Mouse (Mus musculus) bone marrow macrophage, adult 2 months (primary cell): ENCODE measurements around the gene Gpatch8. TPM values are rescaled to one million over a fixed set of nuclear protein-coding genes. Genes with fewer than 3 reads are reported as not detected.

Source experiments
- H3K27ac ChIP-seq: 2 replicates; pipeline ENCODE4 v1.5.1; 2012; ENCODE audit warnings: low read depth, low read length; ENCODE audit not compliant: insufficient read depth
- H3K4me1 ChIP-seq: 2 replicates; pipeline ENCODE4 v1.6.1; 2012; ENCODE audit warnings: low read length; ENCODE audit not compliant: control insufficient read depth, insufficient read depth
- H3K4me3 ChIP-seq: 2 replicates; pipeline ENCODE4 v1.5.1; 2012; ENCODE audit warnings: mild to moderate bottlenecking, low read length, moderate library complexity; ENCODE audit not compliant: insufficient read depth
- CTCF ChIP-seq: IDR thresholded peaks from 2 replicates; pipeline ENCODE4 v1.5.1; 2012; ENCODE audit warnings: low read depth, mild to moderate bottlenecking, low read length, moderate library complexity
- POLR2A ChIP-seq: IDR thresholded peaks from 2 replicates; pipeline ENCODE4 v1.6.1; 2012; ENCODE audit warnings: mild to moderate bottlenecking, low read depth, low read length, borderline replicate concordance
- polyA plus RNA-seq: library from polyadenylated mRNA; stranded (reverse); fragments of >200 nt; gene quantifications from 2 replicates; pipeline ENCODE4 v1.2.4, GENCODE M21; 2012; ENCODE audit not compliant: missing spikeins, insufficient read depth, insufficient read length

The Gpatch8 gene
- 26.8 and 28.4 TPM in 2 replicates for polyA plus RNA-seq

- Histone ChIP-seq H3K4me3 (peak within 1 kb of the TSS; percentile 96), H3K4me1 (peaks cover 8% of the 10 kb centered on the region), H3K27ac (peak within 1 kb of the TSS; percentile 74)
- TF ChIP-seq CTCF (no peak), POLR2A (0 out of 2 replicates have a peak, but pooled peaks have one; percentile 82)
Measured at GRCm38 (mm10) chr11:102556031-102556715, at the start of gene Gpatch8. Gpatch8 (minus strand) TSS chr11:102556392.

GRCm38 (mm10) chr11:102604777-102605552 is 48.8 kb upstream of the Gpatch8 start:
- peak overlapping the region; percentile 66 for H3K4me3 ChIP-seq
- TF ChIP-seq POLR2A (no peak), CTCF (no peak)
- no peaks in the 10 kb centered on the region for H3K4me1 ChIP-seq
- no peak overlapping the region for H3K27ac ChIP-seq

- Histone ChIP-seq H3K4me3 (peak within 1 kb of the TSS; percentile 66), H3K27ac (no peak within 1 kb of the TSS), H3K4me1 (no peaks in the 10 kb centered on the region)
- TF ChIP-seq CTCF (no peak), POLR2A (no peak)
Measured at GRCm38 (mm10) chr11:102604010-102604584, 47.9 kb upstream of the Gpatch8 start, which contains the start of gene Fzd2. Fzd2 (plus strand) TSS chr11:102604396.

- H3K4me3 ChIP-seq = peak overlapping the region; percentile 57
- TF ChIP-seq POLR2A (no peak), CTCF (no peak)
- no peaks in the 10 kb centered on the region for H3K4me1 ChIP-seq
- no peak overlapping the region for H3K27ac ChIP-seq
Measured at GRCm38 (mm10) chr11:102603496-102603850, 47.3 kb upstream of the Gpatch8 start.

GRCm38 (mm10) chr11:102602816-102603495 is 46.8 kb upstream of the Gpatch8 start:
- no peak overlapping the region for H3K27ac ChIP-seq
- TF ChIP-seq CTCF (no peak), POLR2A (no peak)
- H3K4me1 ChIP-seq = no peaks in the 10 kb centered on the region
- H3K4me3 ChIP-seq = peak overlapping the region; percentile 57; the same call in 1 of the 2 replicates

- no peak for TF ChIP-seq POLR2A
- TF ChIP-seq CTCF = no peak
- Histone ChIP-seq H3K27ac (no peak overlapping the region), H3K4me1 (no peaks in the 10 kb centered on the region), H3K4me3 (no peak overlapping the region)
Measured at GRCm38 (mm10) chr11:102599912-102600311, 43.7 kb upstream of the Gpatch8 start.

- Histone ChIP-seq H3K4me3 (no peak overlapping the region), H3K27ac (no peak overlapping the region), H3K4me1 (no peaks in the 10 kb centered on the region)
- TF ChIP-seq CTCF = no peak
- no peak for TF ChIP-seq POLR2A
Measured at GRCm38 (mm10) chr11:102595341-102595820, 39.2 kb upstream of the Gpatch8 start.

GRCm38 (mm10) chr11:102587554-102587953 is 31.4 kb upstream of the Gpatch8 start:
- no peaks in the 10 kb centered on the region for H3K4me1 ChIP-seq
- TF ChIP-seq POLR2A = no peak
- no peak for TF ChIP-seq CTCF
- no peak overlapping the region for H3K27ac ChIP-seq
- no peak overlapping the region for H3K4me3 ChIP-seq

- Histone ChIP-seq H3K4me1 (no peaks in the 10 kb centered on the region), H3K27ac (no peak overlapping the region), H3K4me3 (no peak overlapping the region)
- TF ChIP-seq CTCF = no peak
- no peak for TF ChIP-seq POLR2A
Measured at GRCm38 (mm10) chr11:102586445-102587130, 30.4 kb upstream of the Gpatch8 start.
